Mouse (Mus musculus) lung, postnatal 14 days (tissue): ENCODE data around the gene Slc25a26.
"Not testable (repeated sequence)": the region's sequence is repeated elsewhere in the genome, so short reads cannot be mapped to it uniquely, and the experiment has no call there.

Experiments used
- DNase-seq: peaks from one replicate; pipeline ENCODE4 v3.0.0; 2021

Slc25a26 gene

DNA sequence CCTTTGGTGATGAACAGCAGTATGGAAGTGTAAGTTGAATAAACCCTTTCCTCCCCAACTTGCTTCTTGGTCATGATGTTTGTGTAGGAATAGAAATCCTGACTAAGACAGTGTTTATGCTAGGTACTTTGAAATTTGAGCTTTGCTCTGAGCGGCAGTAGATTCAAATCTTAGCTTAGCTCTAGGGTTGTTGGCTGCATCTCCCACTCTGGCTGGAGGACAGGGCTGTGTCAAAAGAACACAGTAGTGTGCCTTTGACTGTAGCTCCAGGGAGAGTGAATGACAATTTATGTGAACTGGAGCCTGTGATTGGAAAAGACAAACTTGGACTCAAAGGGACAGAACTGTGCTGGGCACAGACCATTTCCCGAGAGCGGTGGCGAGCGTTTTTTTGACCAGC, 53.0 kb downstream of the Slc25a26 start:
- no peak for DNase-seq

DNA sequence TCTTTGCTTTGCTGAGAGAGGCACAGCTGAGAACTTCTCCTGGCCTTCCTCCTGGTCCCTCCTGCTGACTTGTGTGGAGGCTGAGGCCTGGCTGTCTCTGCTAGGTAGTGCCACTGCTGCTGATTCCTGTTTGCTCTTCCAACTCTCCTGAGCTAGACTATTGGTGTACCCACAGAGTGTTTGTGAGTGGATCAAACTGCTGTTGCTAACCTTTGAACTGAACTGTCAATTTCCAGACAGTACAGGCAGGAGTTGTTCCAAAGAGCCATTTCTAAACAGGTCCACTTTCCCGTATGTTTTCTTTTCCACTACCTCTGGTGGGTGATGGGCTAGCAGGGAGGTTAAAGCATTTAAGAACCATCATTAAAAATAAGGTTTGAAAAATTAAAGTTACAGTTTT, 58.5 kb downstream of the Slc25a26 start:
- DNase-seq, result not testable (repeated sequence)

DNA sequence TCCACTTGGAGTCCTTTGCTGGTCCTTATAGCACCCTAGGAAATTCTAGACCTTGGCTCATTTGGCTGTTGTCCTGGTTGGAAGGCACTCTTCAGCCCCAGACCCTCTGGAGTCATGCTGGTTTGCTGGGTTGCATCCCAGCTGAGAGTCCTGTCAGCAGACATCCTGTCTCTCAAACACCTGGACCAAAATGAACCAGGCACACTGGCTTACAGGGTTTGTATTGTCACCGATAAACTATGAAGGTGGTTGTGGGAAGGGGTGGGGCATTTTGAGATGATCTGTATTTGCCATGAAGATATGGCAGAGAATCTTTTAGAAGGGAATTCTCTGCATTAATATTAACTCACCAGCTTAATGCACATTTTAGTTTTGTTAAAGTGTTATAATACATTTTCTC, 60.8 kb downstream of the Slc25a26 start:
- no peak for DNase-seq

DNA sequence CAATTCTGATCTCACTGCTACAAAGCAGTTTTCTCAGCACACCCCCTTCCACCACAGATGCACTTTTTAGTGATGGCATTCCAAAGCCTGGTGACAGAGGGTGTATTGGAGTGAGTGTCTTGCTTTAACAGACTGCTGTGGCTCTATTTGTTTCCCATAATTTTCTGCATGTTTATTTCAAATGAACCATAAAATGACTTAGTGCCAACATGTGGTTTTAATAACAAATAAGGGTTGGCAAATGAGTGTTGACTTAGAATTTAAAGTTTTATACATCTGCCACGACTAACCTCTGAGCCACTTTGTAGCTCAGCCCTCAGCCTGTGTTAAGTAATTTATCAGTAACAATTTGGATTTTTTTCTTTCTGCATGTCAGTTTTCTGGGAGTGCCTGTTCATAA, 61.2 kb downstream of the Slc25a26 start:
- DNase-seq, result no peak

DNA sequence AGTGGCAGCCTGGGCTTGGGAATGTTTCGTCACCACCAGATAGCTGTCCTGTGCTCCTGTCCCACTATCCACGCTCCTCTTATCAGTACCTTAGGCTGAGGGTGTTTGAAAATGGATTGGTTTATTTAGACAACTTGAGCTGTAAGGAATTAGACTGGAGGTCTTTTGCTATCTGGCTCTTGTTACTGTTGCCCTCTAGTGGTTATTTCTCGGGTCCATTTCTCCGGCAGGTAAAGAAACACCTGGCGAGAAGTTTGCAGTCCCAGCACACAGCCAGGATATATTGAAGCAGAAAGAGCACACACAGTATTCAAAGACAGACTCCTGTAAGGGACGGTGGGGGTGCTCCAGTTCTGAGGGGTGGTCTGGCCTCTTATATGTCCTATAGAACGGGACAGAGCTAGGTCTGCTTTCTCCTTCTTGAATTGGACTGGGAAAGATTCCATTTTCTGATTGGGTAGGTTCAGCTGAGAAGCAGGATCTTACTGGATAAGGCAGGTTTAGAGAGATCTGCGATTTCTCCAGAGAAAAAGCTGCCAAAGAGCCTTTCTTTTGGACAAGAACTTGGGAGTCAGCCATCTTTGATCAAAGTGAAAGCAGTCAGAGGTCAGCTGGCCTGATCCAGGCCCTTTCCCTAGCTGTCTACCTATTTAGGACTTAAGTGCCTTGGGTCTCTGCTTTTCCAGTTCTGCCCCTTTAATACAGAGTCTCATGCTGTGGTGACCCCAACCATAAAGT, 63.2 kb downstream of the Slc25a26 start:
- DNase-seq, result no peak

DNA sequence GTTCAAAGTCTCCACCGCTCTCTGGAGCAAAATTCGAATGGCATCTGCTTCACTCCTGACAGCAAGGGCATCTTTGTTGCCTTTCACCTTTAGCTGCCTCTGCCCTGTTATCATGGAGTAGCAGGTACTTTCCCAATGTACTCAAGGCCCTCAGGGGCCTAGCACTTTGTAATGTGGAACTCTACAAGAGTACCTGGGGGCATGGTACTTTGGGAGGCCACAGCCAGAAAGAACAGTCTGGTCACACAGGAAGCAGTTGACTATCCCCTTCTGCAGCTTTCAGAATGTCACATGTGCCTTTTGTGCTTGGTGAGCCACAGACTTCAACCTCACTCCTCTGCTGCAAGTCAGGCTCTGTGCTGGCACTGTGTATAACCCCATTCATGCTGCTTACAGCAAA, 65.6 kb downstream of the Slc25a26 start:
- DNase-seq, result no peak

DNA sequence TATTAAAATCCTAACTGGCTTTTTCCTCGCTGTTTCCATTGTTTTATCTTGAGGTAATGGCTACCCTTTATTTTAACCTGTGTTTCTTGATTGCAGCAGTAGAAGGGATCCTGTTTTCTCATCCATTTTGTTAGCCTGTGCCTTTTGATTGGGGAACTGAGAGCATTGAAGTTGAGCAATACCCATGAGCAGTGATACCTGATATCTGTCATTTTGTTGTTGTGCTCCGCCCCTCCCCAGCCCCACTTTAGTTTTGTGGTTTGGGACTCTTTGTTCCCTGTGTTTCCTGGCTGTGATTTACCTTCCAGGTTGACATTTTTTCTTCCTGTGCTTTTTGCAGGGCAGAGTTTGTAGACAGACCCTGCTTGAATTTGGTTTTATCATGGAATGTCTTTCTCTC, 67.9 kb downstream of the Slc25a26 start:
- no peak for DNase-seq

DNA sequence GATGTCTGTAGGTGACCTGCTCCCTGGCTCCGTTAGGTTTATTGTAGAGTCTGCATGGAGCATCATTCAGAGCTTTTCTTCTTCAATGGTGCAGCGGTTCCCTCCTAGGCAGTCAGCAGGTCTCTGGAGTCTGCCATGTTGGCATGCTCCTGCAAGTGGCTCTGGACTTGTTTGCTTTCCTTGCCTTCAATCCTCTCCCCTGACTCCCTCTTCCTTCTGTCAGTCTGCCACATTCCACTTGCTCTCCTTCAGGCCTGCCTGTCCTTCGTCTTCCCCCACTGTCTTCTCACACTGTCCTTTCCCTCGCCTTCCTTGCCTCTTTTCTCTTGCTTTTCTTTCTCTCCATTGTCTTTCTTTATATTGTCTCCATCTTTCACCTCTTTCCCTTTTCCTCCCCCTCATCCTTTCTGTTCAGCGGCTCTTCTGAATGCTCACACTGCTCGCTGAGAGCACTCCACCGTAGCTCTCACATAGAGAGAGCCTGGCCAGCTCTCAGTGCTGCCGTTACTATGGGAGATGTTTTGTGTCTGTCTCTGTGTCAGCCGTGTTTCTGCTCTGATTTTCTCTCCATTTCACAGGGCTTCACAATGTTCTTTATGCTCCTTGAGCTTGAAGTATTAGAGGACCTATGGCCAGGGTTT, 75.5 kb downstream of the Slc25a26 start:
- DNase-seq, result no peak

DNA sequence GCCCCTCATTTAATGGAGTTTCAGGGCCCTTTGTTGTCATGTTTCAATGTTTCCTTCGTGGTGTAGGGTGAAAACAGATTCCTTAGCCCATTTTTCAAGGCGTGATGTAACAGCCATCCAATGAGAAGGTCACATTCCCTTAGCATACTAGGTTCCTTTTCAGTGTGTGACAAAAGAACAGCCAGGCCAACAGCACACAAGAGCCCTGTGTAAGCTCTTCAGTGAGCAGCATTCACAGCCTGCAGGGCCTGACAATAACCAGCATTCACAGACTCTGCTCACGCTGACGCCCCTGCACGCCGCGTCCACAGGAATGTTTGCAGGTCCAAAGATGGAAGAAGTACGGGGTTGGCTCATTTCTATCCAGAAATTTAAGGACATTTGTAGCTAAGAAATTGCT, 77.9 kb downstream of the Slc25a26 start:
- DNase-seq, result no peak

DNA sequence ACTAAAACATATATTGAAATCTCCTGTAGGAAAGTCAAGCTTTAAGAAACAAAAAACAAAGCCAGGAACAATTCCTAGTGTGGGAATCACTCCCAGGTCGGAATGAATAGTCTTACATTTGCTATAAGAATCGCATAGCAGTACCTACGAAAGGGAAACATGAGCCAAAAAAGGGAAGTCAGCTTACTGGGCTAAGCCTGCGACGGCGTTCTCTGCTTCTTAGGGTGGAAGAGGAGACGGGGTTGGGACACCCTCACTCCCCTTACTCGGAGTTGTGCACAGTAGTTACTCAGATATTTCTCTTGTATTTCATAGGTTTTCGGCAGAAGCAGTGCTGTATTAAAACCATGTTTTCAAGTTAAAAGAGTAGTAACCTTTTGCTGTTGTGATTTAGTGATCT, 81.9 kb downstream of the Slc25a26 start:
- no peak for DNase-seq

DNA sequence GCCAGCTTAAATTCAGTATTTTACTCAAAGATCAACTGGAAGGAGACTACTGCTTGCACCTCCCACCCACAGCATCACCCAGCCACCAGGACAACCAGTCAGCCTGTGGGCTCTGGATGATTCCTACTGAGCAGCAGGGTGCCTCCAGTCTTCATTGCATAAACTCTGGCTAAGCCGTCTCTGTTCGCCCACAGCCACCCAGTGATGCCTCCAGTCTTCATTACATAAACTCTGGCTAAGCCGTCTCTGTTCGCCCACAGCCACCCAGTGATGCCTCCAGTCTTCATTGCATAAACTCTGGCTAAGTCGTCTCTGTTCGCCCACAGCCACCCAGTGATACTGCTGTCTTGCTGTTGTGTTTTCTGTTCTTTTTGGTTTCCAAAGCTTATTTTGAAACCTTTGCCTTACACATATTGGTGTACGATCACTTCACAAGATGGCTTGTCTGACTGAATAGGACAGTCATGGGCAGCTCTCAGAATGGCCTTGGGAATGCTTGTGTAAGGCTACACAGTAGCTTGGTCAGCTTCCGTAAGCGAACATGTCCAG, 84.1 kb downstream of the Slc25a26 start:
- DNase-seq, result no peak

DNA sequence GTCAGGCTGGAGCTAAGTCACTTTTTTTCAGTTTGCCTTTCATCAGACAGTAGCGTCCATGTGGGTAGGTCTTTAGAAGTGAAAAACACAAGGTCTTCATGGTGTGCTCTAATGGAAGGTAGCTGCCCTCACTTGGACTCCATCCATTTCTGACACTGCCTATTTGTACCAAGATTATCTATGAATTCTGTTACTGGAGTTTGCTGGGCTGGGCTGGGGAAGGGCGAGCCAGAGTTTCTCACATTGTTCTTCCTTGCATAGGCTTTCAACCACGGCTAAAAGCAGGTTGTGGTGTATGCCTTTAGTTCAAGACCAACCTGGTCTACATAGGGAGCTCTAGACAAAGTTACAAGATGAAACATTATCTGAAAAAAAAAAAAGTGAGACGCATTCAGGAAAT, 84.8 kb downstream of the Slc25a26 start:
- no peak for DNase-seq

DNA sequence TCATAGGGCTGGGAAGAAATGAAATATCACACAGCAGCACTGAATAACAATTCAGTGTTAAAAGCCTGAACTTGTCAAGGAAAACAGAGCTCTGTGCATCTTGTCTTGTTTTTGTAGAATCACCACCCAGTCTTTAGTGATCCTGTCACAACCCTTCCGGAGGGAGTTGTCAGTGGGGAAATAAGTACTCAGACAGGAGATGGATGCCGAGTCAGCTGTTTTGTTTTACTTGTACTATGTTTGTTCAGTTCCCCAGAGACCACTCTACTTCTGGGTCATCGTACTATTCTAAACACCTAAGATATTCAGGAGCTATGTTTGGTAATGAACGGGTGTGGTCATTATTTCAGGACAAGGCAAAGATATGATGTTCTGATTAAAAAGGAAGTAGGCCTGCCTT, 88.2 kb downstream of the Slc25a26 start:
- DNase-seq, result no peak

DNA sequence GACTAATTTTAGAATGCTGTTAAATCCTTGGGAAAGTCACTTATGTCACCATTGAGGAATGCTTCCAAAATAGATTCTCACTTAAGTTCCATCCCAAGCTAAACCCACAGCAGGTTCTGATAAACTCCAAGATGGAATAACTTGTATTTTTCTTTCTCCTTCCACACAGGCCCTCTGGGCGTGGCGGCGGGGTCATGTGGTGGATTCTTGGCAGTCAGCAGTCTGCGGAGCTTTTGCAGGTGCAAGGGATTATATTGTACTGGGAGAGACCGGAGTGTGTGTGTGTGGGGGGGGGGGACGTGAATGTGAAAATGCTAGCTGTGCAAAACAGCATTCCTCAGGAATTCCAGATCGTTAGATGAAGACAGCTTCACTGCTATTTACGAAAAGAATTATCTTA, 92.1 kb downstream of the Slc25a26 start:
- DNase-seq, result no peak

DNA sequence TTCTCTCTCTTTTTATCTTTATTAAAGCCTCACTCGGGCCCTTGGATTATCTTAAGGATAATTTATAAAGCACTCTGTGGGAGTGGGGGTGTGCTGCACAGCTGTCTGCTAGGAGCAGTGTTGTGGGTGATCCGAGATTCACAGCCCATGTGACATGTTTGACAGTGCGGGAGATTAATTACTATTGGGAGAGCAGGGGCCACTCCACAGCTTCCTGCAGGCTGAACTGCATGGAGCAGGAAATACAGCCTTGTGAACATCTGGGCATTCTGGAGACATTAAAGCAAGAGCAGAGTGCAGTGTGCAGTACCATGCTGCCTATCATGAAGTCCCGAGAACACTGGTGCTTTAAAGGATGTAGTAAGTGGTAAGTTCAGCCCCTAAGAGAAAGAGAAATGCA, 92.6 kb downstream of the Slc25a26 start:
- no peak for DNase-seq

DNA sequence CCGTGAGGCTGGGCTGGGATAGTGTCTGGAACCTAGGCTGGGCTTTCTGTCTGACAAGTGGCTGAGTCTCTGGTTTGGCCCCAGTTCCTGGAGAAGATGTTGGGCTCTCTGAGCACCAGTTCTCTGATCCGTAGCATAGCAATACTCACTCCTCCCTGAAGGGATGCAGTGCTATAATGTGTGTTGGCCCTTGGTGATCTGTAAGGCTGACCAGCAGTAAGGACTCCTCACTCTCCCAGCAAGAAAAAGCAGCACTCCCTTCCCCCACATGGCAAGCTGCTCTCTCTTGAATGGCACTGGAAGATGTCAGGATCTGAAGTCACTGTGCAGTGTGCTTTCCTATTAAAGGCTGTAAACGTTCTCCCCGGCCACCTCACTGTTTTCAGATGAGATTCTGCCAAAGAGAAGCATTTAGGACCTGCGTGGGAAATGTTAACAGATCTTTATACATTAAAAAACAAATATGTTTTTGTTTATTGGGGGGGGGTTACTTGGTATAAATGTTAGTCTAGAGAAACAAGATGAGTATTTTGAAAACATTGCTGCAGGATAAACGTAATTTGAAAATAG, 94.0 kb downstream of the Slc25a26 start:
- no peak for DNase-seq

DNA sequence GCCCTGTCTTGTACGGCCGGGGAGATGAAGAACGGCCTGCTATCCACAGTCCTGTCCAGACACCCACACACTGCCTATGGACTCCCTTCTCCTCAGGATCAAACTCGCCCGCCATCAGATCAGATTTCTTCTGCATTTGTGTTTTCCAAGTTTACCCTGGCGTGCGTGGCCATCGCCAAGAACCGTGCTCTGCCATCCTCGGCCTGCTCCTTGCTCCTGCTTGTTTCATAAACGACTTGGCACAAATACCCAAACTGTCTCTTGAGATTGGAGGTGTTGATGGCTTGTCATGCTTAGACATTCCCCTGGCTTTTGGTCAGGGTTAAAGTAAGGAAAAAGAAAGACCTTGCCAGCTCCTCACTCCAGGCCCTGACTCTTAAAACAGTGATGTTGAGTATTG, 94.6 kb downstream of the Slc25a26 start:
- DNase-seq, result no peak

DNA sequence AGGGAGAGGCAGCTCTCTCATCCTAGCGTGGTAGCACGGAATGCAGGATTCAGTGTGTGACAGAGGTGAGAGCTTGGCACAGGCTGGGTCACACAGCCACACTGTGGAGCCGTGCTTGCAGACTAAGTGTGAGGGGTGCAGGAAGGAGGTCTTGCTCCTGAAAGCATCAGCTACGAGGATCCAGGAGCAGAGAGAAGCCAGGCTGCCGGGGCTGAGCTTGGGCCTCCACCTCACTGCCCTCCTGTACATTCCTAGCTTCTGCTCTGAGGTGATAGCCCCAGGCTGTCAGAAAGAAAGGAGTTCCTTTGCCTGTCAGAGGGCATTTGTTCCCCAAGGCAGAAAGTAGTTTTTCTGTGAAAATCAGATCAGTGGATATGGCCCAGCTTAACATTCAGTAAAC, 95.1 kb downstream of the Slc25a26 start:
- DNase-seq, result no peak

DNA sequence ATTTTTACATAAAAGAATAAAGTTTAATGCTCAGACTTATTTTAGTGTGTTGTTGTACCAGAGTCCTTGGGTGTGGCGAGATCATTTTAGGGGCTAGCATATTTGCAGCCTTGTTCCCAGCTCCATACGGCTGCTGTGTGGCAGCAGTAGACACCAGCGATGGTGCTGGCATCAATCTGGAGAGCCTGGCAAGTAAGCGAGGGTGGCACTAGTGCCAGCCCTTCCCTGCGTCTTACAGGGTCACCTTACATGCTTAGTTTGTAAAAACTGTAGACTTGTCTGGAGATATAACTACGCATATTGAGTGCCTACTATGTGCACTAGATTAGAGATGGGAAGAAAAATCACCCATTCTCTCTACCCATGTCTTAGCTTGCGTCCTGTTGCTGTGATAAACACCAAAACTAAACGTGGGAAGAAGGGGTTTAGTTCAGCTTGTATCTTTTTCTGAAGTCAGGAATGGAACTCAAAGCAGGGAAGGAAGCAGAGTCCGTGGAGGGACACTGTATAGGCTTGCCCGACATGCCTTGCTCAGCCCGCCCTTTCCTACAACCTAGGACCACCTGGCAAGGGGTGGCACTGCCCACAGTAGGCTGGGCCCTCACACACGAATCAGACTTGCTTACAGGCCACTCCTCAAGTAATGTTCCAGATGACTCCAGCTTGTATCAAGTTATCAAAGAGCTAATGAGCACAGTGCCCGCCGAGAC, 96.1 kb downstream of the Slc25a26 start:
- no peak for DNase-seq

DNA sequence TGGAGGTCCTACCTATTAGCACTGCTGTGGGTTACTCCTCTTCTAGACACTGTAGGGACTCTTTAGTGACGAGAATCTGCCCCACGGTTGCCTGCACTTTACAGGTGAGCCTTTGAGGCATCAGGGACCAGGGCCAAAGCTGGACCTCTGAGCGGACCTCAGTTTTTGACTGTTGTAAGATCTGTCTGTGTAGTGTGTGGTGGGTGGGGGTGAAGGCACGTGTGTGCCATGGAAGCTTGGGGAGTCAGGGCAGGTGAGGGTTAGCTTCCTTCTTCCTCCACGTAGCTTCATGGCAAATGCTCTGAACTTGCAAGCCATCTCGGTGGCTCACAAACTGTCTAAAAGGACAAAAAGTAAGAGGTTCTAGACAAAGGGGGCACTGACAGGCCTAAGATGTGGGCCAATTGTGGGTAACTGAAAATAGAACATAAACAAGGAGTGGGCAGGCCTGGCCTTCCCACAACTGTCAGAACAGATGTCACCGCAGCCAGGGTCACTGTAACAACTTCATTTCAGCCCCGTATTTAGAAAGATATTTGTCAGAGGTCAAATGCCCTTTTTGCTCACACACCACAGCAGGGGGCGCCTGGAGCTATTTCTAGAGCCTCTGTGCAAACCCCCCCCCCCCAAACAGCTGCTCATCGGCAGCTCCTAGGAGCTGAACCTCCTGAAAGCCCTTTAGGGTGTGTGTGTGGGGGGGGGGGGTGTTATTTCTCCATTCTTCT, 96.8 kb downstream of the Slc25a26 start:
- DNase-seq, result peak; percentile 37

DNA sequence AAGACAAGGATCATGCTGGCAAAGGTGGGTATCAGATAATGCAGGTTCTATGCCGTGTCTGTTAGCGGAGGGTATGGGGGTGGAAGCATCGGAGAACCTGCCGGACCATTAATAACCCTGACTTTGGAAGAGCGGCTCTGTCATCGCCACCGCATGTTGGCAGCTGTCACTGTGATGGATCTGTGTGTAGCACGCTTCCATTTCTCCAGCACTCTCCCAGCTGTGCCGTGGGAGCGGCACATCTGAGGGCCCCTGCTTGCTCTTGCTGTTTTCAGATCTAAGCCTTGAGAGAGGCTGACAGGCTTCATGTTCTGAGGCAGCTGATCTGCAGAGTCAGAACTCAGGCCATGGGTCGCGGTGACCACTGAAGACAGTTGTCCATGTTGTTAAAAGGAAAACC, 98.3 kb downstream of the Slc25a26 start:
- DNase-seq, result no peak

DNA sequence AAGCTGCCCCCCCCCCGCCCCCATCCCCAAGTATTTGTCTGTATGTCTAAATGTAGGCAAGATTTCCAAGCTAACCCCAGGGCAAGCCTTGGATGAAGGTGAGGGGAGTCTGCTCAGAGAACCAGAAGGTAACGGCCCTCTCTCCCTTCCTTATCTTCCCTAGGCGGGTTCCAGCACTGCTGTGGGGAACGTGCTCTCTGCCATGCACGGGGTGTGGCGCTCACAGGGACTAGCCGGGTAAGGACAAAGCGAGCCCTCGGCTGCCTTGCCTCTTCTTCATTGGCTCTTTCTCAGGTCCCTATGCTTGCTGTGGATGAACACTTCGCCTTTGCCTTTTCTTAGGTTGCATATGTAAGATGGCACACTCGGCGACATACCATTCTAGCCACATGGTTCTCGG, 98.9 kb downstream of the Slc25a26 start:
- DNase-seq, result no peak

DNA sequence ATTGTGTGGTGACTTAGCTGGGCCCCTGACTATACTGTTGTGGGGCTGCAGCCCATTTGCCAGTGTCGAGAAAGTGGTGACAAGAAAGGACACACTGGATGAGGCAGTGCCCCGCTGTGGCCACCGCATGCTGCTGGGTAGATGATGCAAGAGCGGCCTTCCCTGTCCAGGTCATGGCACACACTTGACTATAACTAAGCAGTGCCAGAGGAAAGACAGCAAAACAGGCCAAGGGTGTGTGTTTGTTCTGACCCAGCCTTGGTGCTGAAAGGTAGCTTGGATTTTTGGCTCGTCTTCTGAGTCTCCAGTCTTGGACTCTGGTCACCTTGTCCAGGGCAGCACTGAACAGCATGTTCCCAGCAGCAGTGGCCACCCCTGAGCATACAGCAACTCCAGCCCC, 101.0 kb downstream of the Slc25a26 start:
- DNase-seq, result peak; percentile 7
